Mouse (Mus musculus): Measurements from ENCODE around the gene Dock9. TPM values are rescaled to one million over a fixed set of nuclear protein-coding genes. Genes with fewer than 3 reads are reported as not detected.

Gene Dock9
- polyA plus RNA-seq, 1 experiment from 2014 or later: 12.1 TPM

DNA sequence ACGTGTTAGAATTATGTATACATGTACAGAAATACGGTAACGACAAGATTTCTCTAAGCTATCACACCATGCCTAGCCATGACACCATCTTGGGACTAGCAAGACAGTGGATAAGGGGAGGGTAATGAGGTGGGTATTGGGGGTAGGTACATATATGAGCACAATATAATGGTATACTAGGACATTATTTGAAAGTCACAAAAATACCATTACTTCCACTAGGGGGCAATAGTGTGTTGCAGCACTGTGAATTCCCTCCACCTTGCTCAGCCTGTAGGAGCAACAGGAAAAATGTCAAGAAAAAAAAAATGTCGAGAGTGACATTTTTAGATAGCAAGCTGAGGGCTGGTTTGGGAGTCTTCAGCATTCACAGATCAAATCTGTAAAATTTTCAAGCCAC is 209.2 kb downstream of the Dock9 start:
- ATAC-seq (ENCODE audit: low FRiP score, low read depth): 0 out of 2 replicates have a peak, but pooled peaks have one; percentile 21
- WGBS: 72% methylated on average over 4 of the region's 4 CpGs

DNA sequence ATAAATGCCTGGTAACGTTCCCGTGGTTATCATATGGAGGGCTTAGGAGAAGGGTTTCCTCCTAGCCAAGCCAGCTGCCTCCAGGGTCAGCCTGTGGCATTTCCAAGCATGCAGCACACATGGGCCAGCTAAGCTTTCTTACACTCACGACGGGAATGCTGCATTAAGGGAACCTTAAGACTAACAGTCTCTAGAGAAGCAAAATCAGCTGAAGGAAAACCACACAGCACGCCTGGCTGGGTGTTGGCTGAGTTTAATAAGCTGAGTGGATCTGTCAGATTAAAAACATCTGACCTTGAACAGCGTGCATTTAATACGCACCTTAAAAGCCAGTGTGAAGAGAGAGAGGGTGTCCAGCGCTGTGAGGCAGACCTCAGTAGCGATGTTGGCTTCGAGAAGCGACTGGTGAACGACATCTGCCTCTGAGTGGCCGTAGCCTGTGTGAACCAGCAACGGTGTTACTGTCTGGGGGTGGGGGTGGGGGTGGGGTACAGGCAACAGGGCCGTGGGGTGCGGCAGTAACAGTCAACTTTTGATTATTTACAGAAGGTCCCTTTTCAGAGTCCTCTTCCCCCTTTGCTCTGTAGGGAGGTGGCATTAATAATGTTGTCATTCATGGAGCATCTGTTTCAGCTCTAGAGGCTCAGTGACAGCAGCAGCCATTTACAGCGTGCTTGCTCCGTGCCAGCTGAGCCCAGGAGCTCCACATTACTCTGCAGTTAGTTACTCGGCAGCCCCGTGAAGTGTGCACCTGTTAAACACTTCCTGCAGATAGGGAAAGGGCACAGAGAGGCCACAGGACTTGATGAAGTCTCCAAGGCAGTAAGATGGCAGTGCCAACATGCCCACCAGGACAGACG is 211.5 kb downstream of the Dock9 start:
- peak; percentile 31; the same call in 1 of the 2 replicates for ATAC-seq (ENCODE audit: low FRiP score, low read depth)
- 38% methylated on average over 21 of the region's 21 CpGs for WGBS
- Histone ChIP-seq H3K27me3 (no peaks in the 10 kb centered on the region), H3K4me3 (no peak overlapping the region), H3K9me3 (no peaks in the 10 kb centered on the region), H3K36me3 (peaks cover 28% of the 10 kb centered on the region; the same call in 1 of the 2 replicates), H3K27ac (replicated peaks) (0 out of 2 replicates have a peak overlapping the region, but pooled peaks have one; percentile 14), H3K9ac (no peak overlapping the region), H3K4me1 (replicated peaks) (peaks cover 15% of the 10 kb centered on the region), H3K4me2 (no peak overlapping the region)

More for the DNA sequence above, 209.2 kb downstream of the Dock9 start:
- H3K27ac ChIP-seq (replicated peaks): no peak overlapping the region
- H3K27me3 ChIP-seq: no peaks in the 10 kb centered on the region
- no peak overlapping the region for H3K9ac ChIP-seq
- no peak overlapping the region for H3K4me2 ChIP-seq
- no peaks in the 10 kb centered on the region for H3K9me3 ChIP-seq
- H3K4me3 ChIP-seq: no peak overlapping the region
- peaks cover 15% of the 10 kb centered on the region for H3K4me1 ChIP-seq (replicated peaks)
- peaks cover 8% of the 10 kb centered on the region; the same call in 1 of the 2 replicates for H3K36me3 ChIP-seq

DNA sequence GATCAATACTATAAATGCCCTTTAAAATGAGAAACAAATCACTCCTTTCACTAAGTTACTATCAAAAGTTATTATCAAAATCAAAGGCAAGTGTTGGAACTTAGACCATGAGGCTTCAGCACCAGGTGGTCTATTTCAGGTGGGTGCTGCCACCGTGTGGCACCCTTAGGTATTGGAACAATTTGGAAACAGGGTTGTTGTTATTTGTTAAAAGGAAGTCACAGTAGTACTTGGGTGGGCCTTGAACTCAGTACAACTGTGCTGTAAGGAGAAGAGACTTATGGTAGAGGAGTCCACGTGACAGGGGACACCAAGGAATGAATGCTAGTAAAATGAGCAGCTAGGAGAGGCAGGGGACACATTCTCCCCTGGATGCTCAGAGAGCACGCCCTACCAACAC is 218.6 kb downstream of the Dock9 start:
- 45% methylated on average over 3 of the region's 3 CpGs for WGBS
- no peaks in the 10 kb centered on the region for H3K4me1 ChIP-seq (replicated peaks)
- H3K36me3 ChIP-seq: peaks cover 39% of the 10 kb centered on the region; the same call in 1 of the 2 replicates
- no peak for ATAC-seq (ENCODE audit: low FRiP score, low read depth)
- H3K4me3 ChIP-seq: no peak overlapping the region
- no peaks in the 10 kb centered on the region for H3K9me3 ChIP-seq
- no peak overlapping the region for H3K4me2 ChIP-seq
- H3K27ac ChIP-seq (replicated peaks): no peak overlapping the region
- H3K9ac ChIP-seq: no peak overlapping the region
- H3K27me3 ChIP-seq: no peaks in the 10 kb centered on the region

DNA sequence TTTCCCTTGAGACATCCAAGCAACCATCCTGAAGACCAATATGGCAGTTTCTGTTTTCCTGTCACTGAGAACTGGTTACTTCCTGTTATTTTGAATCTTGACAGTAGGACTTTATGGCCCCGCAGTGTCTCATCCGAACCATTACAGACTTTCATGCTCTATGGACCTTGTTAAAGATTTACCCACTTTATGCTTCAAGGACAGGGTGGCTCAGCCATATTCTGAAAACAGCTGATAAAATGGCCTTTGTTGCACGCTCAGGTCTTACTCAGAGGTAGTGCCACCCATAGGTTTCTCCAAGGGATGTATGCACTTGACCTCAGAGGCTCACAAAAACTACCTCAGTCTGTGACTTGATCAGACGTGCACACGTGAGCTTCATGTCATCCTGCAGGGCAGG is 224.2 kb downstream of the Dock9 start:
- Histone ChIP-seq H3K4me1 (replicated peaks) (no peaks in the 10 kb centered on the region), H3K4me2 (no peak overlapping the region), H3K4me3 (no peak overlapping the region), H3K36me3 (peaks cover 11% of the 10 kb centered on the region; the same call in 1 of the 2 replicates), H3K9me3 (no peaks in the 10 kb centered on the region), H3K9ac (no peak overlapping the region), H3K27ac (replicated peaks) (no peak overlapping the region), H3K27me3 (no peaks in the 10 kb centered on the region)
- no peak for ATAC-seq (ENCODE audit: low FRiP score, low read depth)
- WGBS: 94% methylated on average over 5 of the region's 5 CpGs

DNA sequence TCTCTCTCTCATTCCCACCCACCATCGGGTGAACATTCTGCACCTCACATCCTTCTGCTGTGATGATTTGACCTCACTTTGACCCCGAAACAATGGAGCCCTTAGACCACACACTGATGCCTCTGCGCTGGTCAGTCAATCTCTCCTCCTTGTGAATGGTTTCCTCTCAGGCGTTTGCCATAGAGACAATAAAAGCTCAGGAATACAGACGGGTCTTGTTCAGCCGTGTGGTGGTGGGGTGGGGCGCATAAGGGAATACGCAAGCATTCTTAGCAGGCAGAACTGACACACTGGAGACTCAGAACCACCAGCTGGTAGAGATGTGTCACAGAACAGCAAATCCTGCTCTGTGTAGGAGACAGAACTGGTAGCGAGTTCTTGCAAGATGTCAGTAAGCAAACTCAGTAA is 230.8 kb downstream of the Dock9 start:
- H3K9me3 ChIP-seq: no peaks in the 10 kb centered on the region
- peaks cover 3% of the 10 kb centered on the region; the same call in 1 of the 2 replicates for H3K36me3 ChIP-seq
- no peaks in the 10 kb centered on the region for H3K27me3 ChIP-seq
- H3K4me1 ChIP-seq (replicated peaks): peaks cover 26% of the 10 kb centered on the region
- ATAC-seq (ENCODE audit: low FRiP score, low read depth): 0 out of 2 replicates have a peak, but pooled peaks have one; percentile 29
- H3K27ac ChIP-seq (replicated peaks): no peak overlapping the region
- H3K9ac ChIP-seq: no peak overlapping the region
- H3K4me2 ChIP-seq: no peak overlapping the region
- no peak overlapping the region for H3K4me3 ChIP-seq
- 13% methylated on average over 9 of the region's 9 CpGs for WGBS

DNA sequence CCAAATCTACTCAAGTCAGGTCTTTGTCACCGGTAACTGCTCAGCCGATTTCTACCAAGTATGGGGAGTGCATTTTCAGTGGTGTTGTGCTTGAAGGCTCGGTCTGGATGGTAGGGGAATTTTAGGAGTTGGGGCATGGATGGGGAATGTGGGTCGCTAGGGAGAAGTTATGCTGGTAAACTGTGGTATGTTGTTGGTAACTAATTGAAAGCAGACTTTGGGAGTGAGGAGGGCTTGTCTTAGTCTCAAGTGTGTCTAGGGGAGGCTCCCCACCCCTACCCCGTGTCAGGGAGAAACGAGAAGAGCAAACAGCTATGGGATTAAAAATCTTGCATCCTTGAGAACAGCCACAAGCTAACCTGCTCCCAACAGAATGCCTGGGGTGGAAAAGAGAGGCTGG is 231.7 kb downstream of the Dock9 start:
- Histone ChIP-seq H3K36me3 (peaks cover 10% of the 10 kb centered on the region), H3K9ac (no peak overlapping the region), H3K4me2 (no peak overlapping the region), H3K27me3 (no peaks in the 10 kb centered on the region), H3K9me3 (no peaks in the 10 kb centered on the region), H3K4me1 (replicated peaks) (peaks cover 26% of the 10 kb centered on the region), H3K4me3 (no peak overlapping the region), H3K27ac (replicated peaks) (no peak overlapping the region)
- no peak for ATAC-seq (ENCODE audit: low FRiP score, low read depth)
- 50% methylated on average over 6 of the region's 6 CpGs for WGBS

DNA sequence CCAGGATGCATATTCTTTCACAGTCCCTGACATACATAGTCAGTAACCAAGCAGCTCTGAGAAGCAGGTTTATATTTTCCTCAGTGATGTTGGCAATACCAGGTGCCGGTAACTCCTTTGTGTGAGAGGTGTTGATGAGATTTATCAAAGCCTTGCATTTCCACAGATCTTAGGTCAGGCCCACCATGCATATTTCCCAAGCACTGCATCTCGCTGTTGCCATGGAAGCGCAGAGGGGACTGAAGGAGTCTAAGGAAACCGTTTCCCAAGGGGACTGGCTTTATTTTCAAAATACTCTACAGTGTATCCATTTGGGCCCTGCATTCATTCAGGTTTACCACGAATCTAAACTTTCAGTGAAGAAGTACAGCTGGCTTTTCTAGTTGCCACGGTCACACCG is 233.0 kb downstream of the Dock9 start:
- Histone ChIP-seq H3K4me1 (replicated peaks) (peaks cover 26% of the 10 kb centered on the region), H3K4me2 (no peak overlapping the region), H3K27ac (replicated peaks) (no peak overlapping the region; the same call in 1 of the 2 replicates), H3K27me3 (no peaks in the 10 kb centered on the region), H3K9ac (no peak overlapping the region), H3K9me3 (no peaks in the 10 kb centered on the region), H3K4me3 (no peak overlapping the region), H3K36me3 (peaks cover 12% of the 10 kb centered on the region)
- WGBS: 23% methylated on average over 7 of the region's 7 CpGs
- ATAC-seq (ENCODE audit: low FRiP score, low read depth): no peak

DNA sequence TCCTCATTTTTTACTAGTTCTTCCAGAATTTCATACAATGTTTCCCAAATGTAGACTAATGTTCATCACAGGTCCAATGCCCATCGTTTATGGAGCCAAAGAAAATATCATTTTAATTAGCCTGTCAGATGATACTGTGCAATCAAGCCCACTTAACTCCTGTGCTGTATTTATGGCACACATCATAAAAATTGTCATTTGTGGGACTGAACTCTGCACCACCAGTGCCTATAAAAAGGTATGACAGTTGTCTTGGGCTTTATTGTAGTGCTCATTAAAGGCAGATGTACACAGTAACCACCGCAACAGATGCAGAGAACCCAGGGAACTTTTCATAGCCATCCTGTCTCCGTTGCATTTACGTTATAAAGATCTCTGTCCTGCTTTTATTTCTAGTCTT is 233.7 kb downstream of the Dock9 start:
- H3K4me1 ChIP-seq (replicated peaks): peaks cover 26% of the 10 kb centered on the region
- no peaks in the 10 kb centered on the region for H3K9me3 ChIP-seq
- H3K9ac ChIP-seq: no peak overlapping the region
- no peaks in the 10 kb centered on the region for H3K27me3 ChIP-seq
- WGBS: 64% methylated on average over 4 of the region's 4 CpGs
- peaks cover 12% of the 10 kb centered on the region for H3K36me3 ChIP-seq
- ATAC-seq (ENCODE audit: low FRiP score, low read depth): no peak
- H3K27ac ChIP-seq (replicated peaks): no peak overlapping the region; the same call in 1 of the 2 replicates
- no peak overlapping the region for H3K4me3 ChIP-seq
- H3K4me2 ChIP-seq: no peak overlapping the region

DNA sequence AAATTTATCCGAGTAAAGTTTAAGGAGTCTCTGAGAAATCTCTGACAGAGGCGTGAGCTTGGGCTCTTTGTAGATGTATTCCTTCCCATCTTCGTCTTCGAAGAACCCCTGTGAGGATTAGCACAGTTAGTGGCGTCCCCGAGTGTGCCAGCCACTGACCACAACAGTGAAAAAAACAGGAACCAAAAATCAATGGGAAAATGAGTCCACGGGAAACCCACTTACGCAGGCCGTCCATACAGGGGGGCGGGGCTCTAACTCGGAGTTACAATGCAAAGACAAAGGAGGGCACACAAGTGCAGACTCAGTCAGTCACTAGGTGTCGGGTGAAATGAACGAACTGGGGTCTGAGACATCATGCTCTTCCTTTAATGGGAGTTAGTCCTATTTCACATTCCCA is 238.6 kb downstream of the Dock9 start:
- Histone ChIP-seq H3K9ac (no peak overlapping the region), H3K27me3 (no peaks in the 10 kb centered on the region), H3K36me3 (peaks cover 18% of the 10 kb centered on the region), H3K4me1 (replicated peaks) (no peaks in the 10 kb centered on the region), H3K4me3 (no peak overlapping the region), H3K4me2 (no peak overlapping the region), H3K9me3 (no peaks in the 10 kb centered on the region), H3K27ac (replicated peaks) (no peak overlapping the region)
- ATAC-seq (ENCODE audit: low FRiP score, low read depth): no peak
- 69% methylated on average over 13 of the region's 13 CpGs for WGBS

DNA sequence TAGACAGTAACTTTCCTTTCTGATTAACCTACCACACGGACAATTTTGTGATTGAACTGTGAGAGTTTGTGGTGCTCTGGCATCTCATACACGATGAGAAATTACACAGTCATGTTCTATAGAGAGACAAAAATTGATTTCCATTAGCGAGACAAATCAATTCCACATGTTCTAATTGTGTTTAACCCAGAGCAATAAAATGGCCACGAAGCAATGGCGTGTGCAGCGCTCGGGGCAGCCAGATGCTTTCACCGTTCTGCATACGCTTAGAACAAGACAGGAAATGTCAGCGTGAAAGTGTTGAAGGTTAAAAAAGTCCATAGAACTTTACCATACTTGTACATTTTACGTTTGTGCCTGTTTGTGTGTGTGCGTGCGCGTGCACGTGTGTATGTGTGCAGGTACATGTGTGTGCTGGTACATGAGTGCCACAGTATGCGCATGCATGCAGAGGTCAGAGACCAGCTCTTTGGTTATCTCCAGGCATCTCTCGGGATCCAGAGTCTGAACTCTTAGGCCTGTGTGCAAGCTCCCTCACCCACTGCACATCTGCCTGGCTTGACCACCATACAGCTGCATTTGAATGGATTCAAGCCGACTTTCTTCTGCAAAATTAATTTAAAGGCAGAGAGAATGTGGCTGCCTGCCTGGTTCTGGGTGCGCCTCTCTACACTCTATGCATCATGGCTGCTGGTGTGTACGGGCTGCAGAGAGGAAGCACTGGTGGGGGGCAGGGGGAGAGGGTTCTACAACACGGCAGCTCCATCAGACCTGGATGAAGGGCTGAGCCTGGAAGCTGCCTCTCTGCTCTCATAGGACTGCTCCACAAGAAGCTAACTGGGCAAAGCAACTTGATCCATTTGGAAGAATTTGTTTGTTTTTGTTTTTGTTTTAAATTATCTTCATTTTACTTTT is 241.0 kb downstream of the Dock9 start:
- Histone ChIP-seq H3K36me3 (peaks cover 14% of the 10 kb centered on the region), H3K4me1 (replicated peaks) (no peaks in the 10 kb centered on the region), H3K27me3 (no peaks in the 10 kb centered on the region), H3K4me2 (no peak overlapping the region), H3K27ac (replicated peaks) (no peak overlapping the region), H3K9ac (no peak overlapping the region), H3K9me3 (no peaks in the 10 kb centered on the region), H3K4me3 (no peak overlapping the region)
- 56% methylated on average over 21 of the region's 21 CpGs for WGBS
- ATAC-seq (ENCODE audit: low FRiP score, low read depth): no peak

DNA sequence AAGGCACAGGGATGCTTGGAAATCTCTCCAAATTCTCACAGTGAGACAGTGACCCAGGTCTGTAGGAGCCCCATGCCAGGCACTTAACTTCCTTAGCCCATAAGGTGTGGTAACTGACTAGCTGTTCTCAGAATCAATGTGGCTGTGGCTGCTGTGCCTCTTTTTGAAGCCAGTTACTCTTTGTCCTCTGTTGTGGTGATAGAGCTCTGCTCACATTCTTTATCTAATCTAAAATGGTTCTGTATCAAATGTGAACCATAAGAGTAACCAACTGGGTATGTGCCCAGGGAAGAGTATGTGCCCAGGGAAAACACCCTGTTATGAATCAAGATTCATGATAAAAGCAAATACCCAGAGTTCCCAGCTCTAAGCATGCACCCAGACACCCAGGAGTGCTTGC is 243.9 kb downstream of the Dock9 start:
- Histone ChIP-seq H3K27ac (replicated peaks) (no peak overlapping the region), H3K27me3 (no peaks in the 10 kb centered on the region), H3K4me3 (no peak overlapping the region), H3K9ac (no peak overlapping the region), H3K9me3 (no peaks in the 10 kb centered on the region), H3K4me2 (no peak overlapping the region), H3K4me1 (replicated peaks) (no peaks in the 10 kb centered on the region), H3K36me3 (peaks cover 16% of the 10 kb centered on the region)
- ATAC-seq (ENCODE audit: low FRiP score, low read depth): no peak

DNA sequence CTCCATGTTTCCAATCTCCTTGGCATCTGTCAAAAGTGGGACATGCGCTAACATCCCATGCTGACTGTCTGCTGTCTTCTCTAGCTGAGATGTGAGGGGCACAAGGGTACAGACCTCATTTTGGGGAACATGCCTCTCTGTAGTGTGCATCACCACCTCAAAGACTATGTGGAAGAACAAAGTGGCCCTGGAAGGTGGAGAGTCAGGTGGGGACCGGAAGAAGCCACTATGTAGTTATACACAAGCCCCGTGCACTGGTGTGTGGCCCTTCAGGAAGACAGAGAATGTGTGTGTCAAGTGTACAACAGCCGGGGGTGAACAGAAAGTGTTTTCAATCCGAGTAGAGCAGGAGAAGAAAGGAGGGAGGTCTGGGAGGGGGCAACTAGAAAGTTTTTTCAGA is 245.1 kb downstream of the Dock9 start:
- H3K27me3 ChIP-seq: no peaks in the 10 kb centered on the region
- no peak for ATAC-seq (ENCODE audit: low FRiP score, low read depth)
- H3K4me1 ChIP-seq (replicated peaks): no peaks in the 10 kb centered on the region
- peaks cover 13% of the 10 kb centered on the region for H3K36me3 ChIP-seq
- 83% methylated on average over 5 of the region's 5 CpGs for WGBS
- H3K4me3 ChIP-seq: no peak overlapping the region
- H3K9me3 ChIP-seq: no peaks in the 10 kb centered on the region
- no peak overlapping the region for H3K9ac ChIP-seq
- no peak overlapping the region for H3K27ac ChIP-seq (replicated peaks)
- no peak overlapping the region for H3K4me2 ChIP-seq
